Mouse (Mus musculus) heart, embryonic 16.5 days (tissue): ENCODE measurements around the gene Afp. TPM values are rescaled to one million over a fixed set of nuclear protein-coding genes. Genes with fewer than 3 reads are reported as not detected.

Experiments
- ATAC-seq: fragments of 200-750 bp; cut with Nextera tagmentation; replicated peaks from 2 replicates; pipeline ENCODE4 v1.8.0; 2017; ENCODE audit warnings: moderate number of reproducible peaks; ENCODE audit not compliant: insufficient read depth, low FRiP score; ENCODE audit errors: extremely low read depth
- H3K27ac ChIP-seq: fragments of 300-500 bp; sonication (generic); 2 replicates; pipeline ENCODE4 v1.5.1; 2014; ENCODE audit warnings: mild to moderate bottlenecking, low read length, control low read depth, moderate library complexity
- H3K27me3 ChIP-seq: fragments of 300-500 bp; sonication (generic); 2 replicates; pipeline ENCODE4 v1.6.1; 2014; ENCODE audit warnings: low read length, mixed read lengths; ENCODE audit not compliant: control insufficient read depth, insufficient read depth
- H3K36me3 ChIP-seq: fragments of 300-500 bp; sonication (generic); 2 replicates; pipeline ENCODE4 v1.6.1; 2014; ENCODE audit not compliant: control insufficient read depth, insufficient read depth
- H3K4me1 ChIP-seq: fragments of 300-500 bp; sonication (generic); 2 replicates; pipeline ENCODE4 v1.6.1; 2014; ENCODE audit warnings: low read length, mixed read lengths; ENCODE audit not compliant: control insufficient read depth, insufficient read depth
- H3K4me2 ChIP-seq: fragments of 300-500 bp; sonication (generic); 2 replicates; pipeline ENCODE4 v1.6.1; 2014; ENCODE audit warnings: low read depth, mild to moderate bottlenecking, control low read depth, low read length
- H3K4me3 ChIP-seq: fragments of 300-500 bp; sonication (generic); 2 replicates; pipeline ENCODE4 v1.5.1; 2014; ENCODE audit warnings: mild to moderate bottlenecking, control low read depth, low read length
- H3K9ac ChIP-seq: fragments of 300-500 bp; sonication (generic); 2 replicates; pipeline ENCODE4 v1.6.1; 2014; ENCODE audit warnings: low read length, control low read depth
- H3K9me3 ChIP-seq: fragments of 300-500 bp; sonication (generic); replicated peaks from 2 replicates; pipeline ENCODE4 v1.6.1; 2016; ENCODE audit warnings: low read length; ENCODE audit not compliant: control insufficient read depth
- WGBS: fragments of 180-500 bp; shearing (Covaris S2); extraction: QIAGEN DNeasy Blood & Tissue Kit; methylation state at CpG from one replicate; pipeline ENCODE4 v1.1.7; 2014; 5-methylcytosine and 5-hydroxymethylcytosine counted together
- polyA plus RNA-seq: library from polyadenylated mRNA; unstranded; fragments of >200 nt; fragmentation: Nextera tagmentation; extraction: Ambion mirVana; gene quantifications from 2 replicates; pipeline ENCODE4 v1.2.1, GENCODE M21; 2015

Afp gene
- polyA plus RNA-seq, 1 experiment from 2014 or later, result 11.5 TPM

GRCm38 (mm10) chr5:90499509-90499908 is 9.0 kb downstream of the Afp start:
- Histone ChIP-seq H3K27me3 (no peaks in the 10 kb centered on the region), H3K4me2 (no peak overlapping the region), H3K27ac (no peak overlapping the region), H3K9ac (no peak overlapping the region), H3K4me1 (no peaks in the 10 kb centered on the region), H3K36me3 (no peaks in the 10 kb centered on the region), H3K4me3 (no peak overlapping the region), H3K9me3 (no peaks in the 10 kb centered on the region)
- 77% methylated on average over 7 of the region's 7 CpGs for WGBS
- ATAC-seq, result no peak

DNA sequence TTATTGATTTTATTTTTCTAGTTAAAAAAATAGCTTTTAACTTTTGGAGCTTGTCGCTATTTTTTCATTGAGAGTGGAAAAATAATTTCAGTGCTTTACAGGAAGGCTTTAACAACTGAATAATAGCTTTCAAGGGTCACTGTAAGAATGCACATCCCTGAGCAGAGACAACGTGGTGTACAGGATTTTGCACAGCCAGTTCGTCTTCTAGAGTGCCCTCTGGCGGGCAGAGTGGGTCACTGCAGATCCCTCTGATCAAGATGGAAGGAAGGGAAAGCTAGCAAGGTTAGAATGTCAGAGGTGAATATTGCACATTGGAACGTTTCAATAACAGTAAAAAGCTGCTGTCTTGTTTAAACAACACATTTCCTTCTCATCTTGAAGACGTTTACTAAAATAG is 10.2 kb downstream of the Afp start:
- no peaks in the 10 kb centered on the region for H3K4me1 ChIP-seq
- no peak for ATAC-seq
- no peaks in the 10 kb centered on the region for H3K9me3 ChIP-seq
- 4% methylated on average over 6 of the region's 6 CpGs for WGBS
- H3K4me3 ChIP-seq, result no peak overlapping the region
- H3K36me3 ChIP-seq, result no peaks in the 10 kb centered on the region
- H3K27me3 ChIP-seq, result no peaks in the 10 kb centered on the region
- H3K27ac ChIP-seq, result no peak overlapping the region
- H3K9ac ChIP-seq, result no peak overlapping the region
- H3K4me2 ChIP-seq, result no peak overlapping the region

DNA sequence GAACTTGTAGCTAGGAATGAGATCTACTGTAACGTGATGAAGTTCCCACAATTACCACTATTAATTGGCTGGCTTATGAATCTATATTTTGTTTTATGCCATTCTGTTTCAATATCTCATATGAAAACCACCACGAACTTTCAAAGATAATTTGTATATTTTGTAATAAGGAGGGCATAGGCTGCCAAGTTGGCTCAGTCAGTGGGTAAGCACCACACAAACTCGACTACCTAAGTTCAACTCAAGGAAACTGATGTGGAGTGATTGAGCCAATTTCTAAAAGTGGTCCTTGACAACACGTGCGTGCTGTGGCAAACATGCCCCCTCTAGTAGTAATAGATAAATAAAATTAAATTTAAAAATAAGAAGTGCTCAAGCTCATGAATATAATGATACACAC is 11.2 kb downstream of the Afp start:
- Histone ChIP-seq H3K4me2 (no peak overlapping the region), H3K9me3 (no peaks in the 10 kb centered on the region), H3K27me3 (no peaks in the 10 kb centered on the region), H3K4me3 (no peak overlapping the region), H3K9ac (no peak overlapping the region), H3K4me1 (no peaks in the 10 kb centered on the region), H3K27ac (no peak overlapping the region), H3K36me3 (no peaks in the 10 kb centered on the region)
- no peak for ATAC-seq
- 78% methylated on average over 5 of the region's 5 CpGs for WGBS

- Histone ChIP-seq H3K27ac (no peak overlapping the region), H3K27me3 (no peaks in the 10 kb centered on the region), H3K4me3 (no peak overlapping the region), H3K4me1 (no peaks in the 10 kb centered on the region), H3K9me3 (no peaks in the 10 kb centered on the region), H3K36me3 (no peaks in the 10 kb centered on the region), H3K9ac (no peak overlapping the region), H3K4me2 (no peak overlapping the region)
- ATAC-seq, result no peak
- WGBS, result 62% methylated on average over 11 of the region's 11 CpGs
These were observed 14.2 kb downstream of the Afp start for GRCm38 (mm10) chr5:90504742-90505141.

GRCm38 (mm10) chr5:90506507-90506906 is 16.0 kb downstream of the Afp start:
- Histone ChIP-seq H3K27me3 (no peaks in the 10 kb centered on the region), H3K36me3 (no peaks in the 10 kb centered on the region), H3K9me3 (no peaks in the 10 kb centered on the region), H3K4me2 (no peak overlapping the region), H3K9ac (no peak overlapping the region), H3K4me3 (no peak overlapping the region), H3K27ac (no peak overlapping the region), H3K4me1 (no peaks in the 10 kb centered on the region)
- ATAC-seq, result no peak
- WGBS, result 56% methylated on average over 2 of the region's 2 CpGs

DNA sequence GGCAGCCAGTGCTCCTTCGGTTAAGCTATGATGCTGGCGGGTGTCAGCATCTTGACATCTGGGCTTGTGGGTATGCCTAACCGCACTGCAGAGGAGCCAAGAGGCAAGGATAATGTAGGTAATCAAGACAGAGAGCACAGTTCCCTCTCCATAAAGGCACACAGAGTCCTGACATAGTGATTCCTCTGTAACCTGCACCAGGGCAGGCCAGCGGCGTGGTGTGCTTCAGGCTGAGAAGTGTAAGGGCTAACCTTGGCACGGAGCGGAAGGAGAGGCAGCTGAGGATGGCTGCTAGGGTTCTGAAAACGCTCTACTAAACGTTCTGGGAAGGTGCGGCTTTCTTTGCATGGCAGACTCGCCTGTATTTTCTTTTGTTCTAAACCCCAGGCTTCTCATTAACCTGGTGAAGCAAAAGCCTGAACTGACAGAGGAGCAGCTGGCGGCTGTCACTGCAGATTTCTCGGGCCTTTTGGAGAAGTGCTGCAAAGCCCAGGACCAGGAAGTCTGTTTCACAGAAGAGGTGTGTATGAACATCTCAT is 16.9 kb downstream of the Afp start:
- H3K4me1 ChIP-seq, result no peaks in the 10 kb centered on the region
- 59% methylated on average over 13 of the region's 13 CpGs for WGBS
- H3K36me3 ChIP-seq, result no peaks in the 10 kb centered on the region
- H3K4me2 ChIP-seq, result no peak overlapping the region
- no peaks in the 10 kb centered on the region for H3K9me3 ChIP-seq
- no peak for ATAC-seq
- H3K27ac ChIP-seq, result no peak overlapping the region
- H3K9ac ChIP-seq, result no peak overlapping the region
- no peak overlapping the region for H3K4me3 ChIP-seq
- no peaks in the 10 kb centered on the region for H3K27me3 ChIP-seq

GRCm38 (mm10) chr5:90509828-90510592 is 19.5 kb downstream of the Afp start:
- H3K27me3 ChIP-seq, result no peaks in the 10 kb centered on the region
- H3K4me2 ChIP-seq, result no peak overlapping the region
- no peak for ATAC-seq
- H3K27ac ChIP-seq, result no peak overlapping the region
- WGBS, result 86% methylated on average over 5 of the region's 5 CpGs
- no peaks in the 10 kb centered on the region for H3K9me3 ChIP-seq
- H3K4me1 ChIP-seq, result no peaks in the 10 kb centered on the region
- H3K4me3 ChIP-seq, result no peak overlapping the region
- no peaks in the 10 kb centered on the region for H3K36me3 ChIP-seq
- no peak overlapping the region for H3K9ac ChIP-seq

DNA sequence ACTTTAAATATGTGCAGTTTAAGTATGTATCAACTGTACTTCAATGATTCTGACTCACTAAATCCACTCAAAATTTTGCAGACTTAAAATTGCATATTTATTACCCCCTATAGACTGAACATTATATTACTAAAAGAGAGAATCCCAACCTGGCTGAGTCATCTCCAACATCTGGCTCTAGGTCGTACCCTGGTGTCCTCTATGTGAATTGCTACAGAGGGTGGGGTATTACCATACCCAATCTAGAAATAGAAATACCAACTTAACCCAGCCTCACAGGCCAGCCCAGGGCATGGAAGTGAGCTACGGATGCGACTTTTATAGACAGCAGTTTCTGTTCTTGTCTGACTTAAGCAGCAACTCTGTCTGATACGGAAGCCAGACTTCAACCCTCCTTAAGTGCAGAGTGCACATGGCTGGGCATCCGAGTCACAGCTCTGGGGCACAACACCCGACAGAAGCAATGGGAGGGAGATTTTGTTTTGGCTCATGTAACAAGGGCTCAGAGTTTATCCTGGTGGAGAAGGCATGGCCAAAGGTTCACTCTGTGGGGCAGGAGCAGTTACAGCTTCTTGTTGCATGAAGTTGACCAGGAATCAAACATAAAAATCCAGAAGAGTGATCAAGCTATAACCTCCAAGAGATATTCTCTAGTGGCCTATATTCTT is 21.9 kb downstream of the Afp start:
- H3K9ac ChIP-seq, result no peak overlapping the region
- H3K4me3 ChIP-seq, result no peak overlapping the region
- H3K27me3 ChIP-seq, result no peaks in the 10 kb centered on the region
- no peaks in the 10 kb centered on the region for H3K4me1 ChIP-seq
- H3K4me2 ChIP-seq, result no peak overlapping the region
- WGBS, result 66% methylated on average over 6 of the region's 6 CpGs
- ATAC-seq, result no peak
- no peaks in the 10 kb centered on the region for H3K36me3 ChIP-seq
- H3K9me3 ChIP-seq, result no peaks in the 10 kb centered on the region
- H3K27ac ChIP-seq, result no peak overlapping the region

DNA sequence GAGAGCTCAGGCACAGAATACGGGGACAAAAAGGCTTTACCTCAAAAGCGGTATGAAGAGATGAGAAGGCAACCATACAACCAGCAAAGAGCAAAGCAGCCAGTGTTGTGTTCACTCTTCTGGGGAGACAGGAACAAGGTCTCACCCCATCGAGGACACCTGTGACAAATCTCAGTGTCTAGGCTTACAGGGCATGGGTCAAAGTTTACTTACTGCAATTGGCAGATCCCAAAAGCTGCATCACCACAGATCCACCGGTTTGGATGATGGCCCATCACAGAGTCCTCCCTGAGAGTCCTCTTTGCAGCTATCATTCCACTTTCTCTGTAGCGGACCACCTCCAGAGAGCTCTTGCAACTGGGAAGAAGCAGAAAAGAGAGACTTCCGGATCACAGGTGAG is 25.0 kb downstream of the Afp start:
- 90% methylated on average over 6 of the region's 6 CpGs for whole genome bisulfite sequencing
- no peaks in the 10 kb centered on the region for H3K27me3 ChIP-seq
- no peak for ATAC-seq
- no peak overlapping the region for H3K4me3 ChIP-seq
- no peaks in the 10 kb centered on the region for H3K9me3 ChIP-seq
- H3K9ac ChIP-seq, result no peak overlapping the region
- H3K27ac ChIP-seq, result no peak overlapping the region
- no peaks in the 10 kb centered on the region for H3K36me3 ChIP-seq
- no peak overlapping the region for H3K4me2 ChIP-seq
- H3K4me1 ChIP-seq, result no peaks in the 10 kb centered on the region
